Mouse (Mus musculus): Measurements from ENCODE around the gene Hist1h2bp. TPM values are rescaled to one million over a fixed set of nuclear protein-coding genes. Genes with fewer than 3 reads are reported as not detected.
A peak's percentile ranks its signal among the peaks of the same experiment; 100 is the strongest.
"Not testable (repeated sequence)": the region's sequence is repeated elsewhere in the genome, so short reads cannot be mapped to it uniquely, and the experiment has no call there.

The Hist1h2bp gene
- total and polyA plus RNA-seq, 2 experiments from 2014 or later, result 0.48 to 77.2 TPM

- Histone ChIP-seq H3K27ac (ENCODE audit: low read depth, low read length) (no peak overlapping the region), H3K4me1 (ENCODE audit: insufficient read depth, low read length) (no peaks in the 10 kb centered on the region), H3K9me3 (ENCODE audit: low read length) (no peaks in the 10 kb centered on the region), H3K27me3 (ENCODE audit: insufficient read depth, low read length) (no peaks in the 10 kb centered on the region), H3K4me2 (ENCODE audit: low read depth, low read length, poor library complexity, severe bottlenecking) (peak overlapping the region; percentile 29), H3K9ac (replicated peaks; ENCODE audit: low read length, poor library complexity, severe bottlenecking) (peak overlapping the region; percentile 36; the same call in 1 of the 2 replicates), H3K4me3 (ENCODE audit: low read depth, low read length) (no peak overlapping the region), H3K36me3 (ENCODE audit: insufficient read depth, low read length) (no peaks in the 10 kb centered on the region)
- ATAC-seq (ENCODE audit: low FRiP score) (no peak), DNase-seq (ENCODE audit: low spot score) (no peak)
- TF ChIP-seq CTCF (IDR thresholded peaks at IDR 0.05), result no peak
- WGBS, result 6% methylated on average over 16 of the region's 18 CpGs
These were observed 3.5 kb downstream of the Hist1h2bp start for GRCm38 (mm10) chr13:21790601-21791283.

DNA sequence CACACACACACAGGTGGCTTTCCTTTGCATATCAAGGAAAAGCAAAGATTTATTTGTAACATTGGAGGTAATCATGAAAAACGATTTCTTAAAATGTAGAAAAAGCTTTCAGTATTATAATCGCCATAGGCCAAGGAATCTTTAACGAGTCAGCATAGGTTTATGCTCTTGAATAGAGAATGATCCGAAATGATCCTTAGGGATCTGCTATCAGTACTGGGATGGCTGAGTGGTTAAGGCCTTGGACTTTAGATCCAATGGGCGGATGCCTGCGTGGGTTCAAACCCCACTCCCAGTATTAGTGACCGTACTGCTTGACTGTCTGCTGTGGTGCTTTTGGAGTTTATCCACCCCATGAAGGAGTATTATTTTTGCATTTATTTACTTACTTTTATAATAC, 8.3 kb downstream of the Hist1h2bp start:
- H3K4me3 ChIP-seq (ENCODE audit: low read depth, low read length), result no peak overlapping the region
- ATAC-seq (ENCODE audit: low FRiP score) (no peak), DNase-seq (ENCODE audit: low spot score) (no peak)
- H3K36me3 ChIP-seq (ENCODE audit: insufficient read depth, low read length), result no peaks in the 10 kb centered on the region
- no peaks in the 10 kb centered on the region for H3K27me3 ChIP-seq (ENCODE audit: insufficient read depth, low read length)
- WGBS, result 94% methylated on average over 7 of the region's 7 CpGs
- no peak overlapping the region for H3K9ac ChIP-seq (replicated peaks; ENCODE audit: low read length, poor library complexity, severe bottlenecking)
- H3K9me3 ChIP-seq (ENCODE audit: low read length), result no peaks in the 10 kb centered on the region
- no peak for TF ChIP-seq CTCF (IDR thresholded peaks at IDR 0.05)
- no peaks in the 10 kb centered on the region for H3K4me1 ChIP-seq (ENCODE audit: insufficient read depth, low read length)
- H3K27ac ChIP-seq (ENCODE audit: low read depth, low read length), result no peak overlapping the region
- H3K4me2 ChIP-seq (ENCODE audit: low read depth, low read length, poor library complexity, severe bottlenecking), result no peak overlapping the region

DNA sequence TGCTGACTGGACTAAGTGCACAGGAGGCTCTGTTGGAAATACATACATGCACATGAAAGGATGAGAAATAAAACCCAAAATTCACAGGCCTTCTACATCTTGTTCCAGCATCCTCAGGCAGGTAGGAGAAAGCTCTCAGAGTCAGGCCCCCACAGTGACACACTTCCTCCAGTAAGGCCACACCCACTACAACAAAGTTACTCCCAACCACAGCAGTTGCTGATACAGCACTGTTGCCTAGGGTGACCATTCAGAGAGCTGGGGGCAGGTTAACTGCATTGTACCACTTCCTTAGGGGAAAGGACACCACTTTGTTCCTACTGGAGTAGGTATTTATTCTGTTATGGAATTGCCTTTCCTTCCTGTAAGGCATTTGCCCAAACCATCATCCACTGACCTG, 9.9 kb downstream of the Hist1h2bp start:
- not testable (repeated sequence) for H3K36me3 ChIP-seq (ENCODE audit: insufficient read depth, low read length); DNase-seq (ENCODE audit: low spot score); H3K4me2 ChIP-seq (ENCODE audit: low read depth, low read length, poor library complexity, severe bottlenecking); H3K9ac ChIP-seq (replicated peaks; ENCODE audit: low read length, poor library complexity, severe bottlenecking); H3K27me3 ChIP-seq (ENCODE audit: insufficient read depth, low read length); H3K27ac ChIP-seq (ENCODE audit: low read depth, low read length); H3K9me3 ChIP-seq (ENCODE audit: low read length); ATAC-seq (ENCODE audit: low FRiP score); H3K4me3 ChIP-seq (ENCODE audit: low read depth, low read length); H3K4me1 ChIP-seq (ENCODE audit: insufficient read depth, low read length)

- DNase-seq (ENCODE audit: low spot score); H3K9me3 ChIP-seq (ENCODE audit: low read length); H3K4me3 ChIP-seq (ENCODE audit: low read depth, low read length); H3K36me3 ChIP-seq (ENCODE audit: insufficient read depth, low read length); H3K4me1 ChIP-seq (ENCODE audit: insufficient read depth, low read length); H3K27ac ChIP-seq (ENCODE audit: low read depth, low read length); H3K4me2 ChIP-seq (ENCODE audit: low read depth, low read length, poor library complexity, severe bottlenecking); H3K27me3 ChIP-seq (ENCODE audit: insufficient read depth, low read length); H3K9ac ChIP-seq (replicated peaks; ENCODE audit: low read length, poor library complexity, severe bottlenecking): not testable (repeated sequence)
- no CpG with 5 or more reads among the region's 4 CpGs for WGBS
- ATAC-seq (ENCODE audit: low FRiP score), result peak; percentile 76
These were observed 15.8 kb downstream of the Hist1h2bp start for GRCm38 (mm10) chr13:21803058-21803457.

- WGBS, result no CpG with 5 or more reads among the region's 23 CpGs
- not testable (repeated sequence) for H3K27ac ChIP-seq (ENCODE audit: low read depth, low read length); H3K27me3 ChIP-seq (ENCODE audit: insufficient read depth, low read length); H3K4me1 ChIP-seq (ENCODE audit: insufficient read depth, low read length); H3K4me2 ChIP-seq (ENCODE audit: low read depth, low read length, poor library complexity, severe bottlenecking); H3K36me3 ChIP-seq (ENCODE audit: insufficient read depth, low read length); H3K4me3 ChIP-seq (ENCODE audit: low read depth, low read length); H3K9me3 ChIP-seq (ENCODE audit: low read length); DNase-seq (ENCODE audit: low spot score); H3K9ac ChIP-seq (replicated peaks; ENCODE audit: low read length, poor library complexity, severe bottlenecking)
- peak; percentile 97 for ATAC-seq (ENCODE audit: low FRiP score)
These were observed 22.8 kb downstream of the Hist1h2bp start, which contains the start of the genes Hist1h2bq and Hist1h2ao for GRCm38 (mm10) chr13:21810073-21810472. Gene Hist1h2bq (minus strand): TSS chr13:21810197. Gene Hist1h2ao (plus strand): TSS chr13:21810465.

DNA sequence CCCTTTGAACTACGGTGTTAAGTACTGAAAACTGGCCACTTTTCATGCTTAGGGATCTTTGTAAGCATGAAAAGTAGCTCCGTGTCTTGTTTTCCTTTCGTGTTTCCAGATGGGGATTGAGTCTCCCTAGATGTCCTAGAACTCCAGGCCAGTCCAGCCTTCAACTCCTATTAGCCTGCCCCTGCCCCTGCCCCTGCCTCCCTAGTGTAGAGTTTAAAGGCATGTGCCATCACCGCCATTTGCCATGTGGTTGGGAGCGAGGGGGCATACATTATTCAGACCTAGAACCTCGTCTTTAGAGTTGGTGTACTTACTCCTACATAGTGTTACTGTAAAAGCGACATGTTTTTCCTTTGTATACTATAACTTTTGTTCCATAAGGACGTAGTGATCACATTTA, 23.8 kb downstream of the Hist1h2bp start:
- peak; percentile 28; the same call in 1 of the 2 replicates for ATAC-seq (ENCODE audit: low FRiP score)

GRCm38 (mm10) chr13:21811539-21811938, 24.3 kb downstream of the Hist1h2bp start, which contains the start of gene Hist1h4m:
Gene Hist1h4m (plus strand): TSS chr13:21811746.
- not testable (repeated sequence) for H3K4me1 ChIP-seq (ENCODE audit: insufficient read depth, low read length); DNase-seq (ENCODE audit: low spot score); H3K36me3 ChIP-seq (ENCODE audit: insufficient read depth, low read length); H3K4me3 ChIP-seq (ENCODE audit: low read depth, low read length); H3K9ac ChIP-seq (replicated peaks; ENCODE audit: low read length, poor library complexity, severe bottlenecking); H3K9me3 ChIP-seq (ENCODE audit: low read length); H3K27me3 ChIP-seq (ENCODE audit: insufficient read depth, low read length); H3K27ac ChIP-seq (ENCODE audit: low read depth, low read length)
- WGBS, result no CpG with 5 or more reads among the region's 24 CpGs
- peak within 1 kb of the TSS; percentile 9; the same call in 1 of the 2 replicates for H3K4me2 ChIP-seq (ENCODE audit: low read depth, low read length, poor library complexity, severe bottlenecking)
- ATAC-seq (ENCODE audit: low FRiP score), result peak; percentile 72

More for the DNA sequence above, 23.8 kb downstream of the Hist1h2bp start:
- H3K9ac ChIP-seq (replicated peaks; ENCODE audit: low read length, poor library complexity, severe bottlenecking); H3K4me2 ChIP-seq (ENCODE audit: low read depth, low read length, poor library complexity, severe bottlenecking); H3K4me1 ChIP-seq (ENCODE audit: insufficient read depth, low read length); H3K4me3 ChIP-seq (ENCODE audit: low read depth, low read length); H3K27me3 ChIP-seq (ENCODE audit: insufficient read depth, low read length); H3K27ac ChIP-seq (ENCODE audit: low read depth, low read length); H3K36me3 ChIP-seq (ENCODE audit: insufficient read depth, low read length); DNase-seq (ENCODE audit: low spot score); H3K9me3 ChIP-seq (ENCODE audit: low read length): not testable (repeated sequence)
- WGBS, result no CpG with 5 or more reads among the region's 8 CpGs

DNA sequence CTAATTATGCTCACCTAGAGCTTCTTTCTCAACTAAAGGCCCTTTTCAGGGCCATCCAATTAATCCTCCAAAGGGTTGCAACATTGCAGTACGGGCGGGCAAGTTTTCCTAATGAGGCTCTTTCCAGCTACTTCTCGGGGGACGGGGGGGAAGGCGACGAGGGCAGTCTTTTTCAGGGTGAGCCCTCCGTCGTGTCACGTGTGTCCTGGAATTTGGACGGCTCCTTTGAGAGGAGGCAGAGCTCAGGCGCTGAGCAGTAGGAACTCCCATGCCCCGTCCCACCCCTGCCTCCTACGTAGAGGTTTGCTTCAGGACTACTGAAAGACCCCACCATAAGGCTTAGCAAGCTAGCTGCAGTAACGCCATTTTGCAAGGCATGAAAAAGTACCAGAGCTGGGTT, 24.8 kb downstream of the Hist1h2bp start:
- not testable (repeated sequence) for H3K4me1 ChIP-seq (ENCODE audit: insufficient read depth, low read length); H3K9ac ChIP-seq (replicated peaks; ENCODE audit: low read length, poor library complexity, severe bottlenecking); H3K36me3 ChIP-seq (ENCODE audit: insufficient read depth, low read length); H3K4me3 ChIP-seq (ENCODE audit: low read depth, low read length); H3K27me3 ChIP-seq (ENCODE audit: insufficient read depth, low read length); DNase-seq (ENCODE audit: low spot score); H3K27ac ChIP-seq (ENCODE audit: low read depth, low read length); H3K9me3 ChIP-seq (ENCODE audit: low read length)
- peak overlapping the region; percentile 9; the same call in 1 of the 2 replicates for H3K4me2 ChIP-seq (ENCODE audit: low read depth, low read length, poor library complexity, severe bottlenecking)
- WGBS, result 0% methylated on average over 13 of the region's 14 CpGs
- ATAC-seq (ENCODE audit: low FRiP score), result peak; percentile 44; the same call in 1 of the 2 replicates
